Mouse (Mus musculus) bone marrow macrophage, adult 2 months (primary cell): Measurements from ENCODE around the gene Fcer1g.

Experiments
- CTCF ChIP-seq: IDR thresholded peaks from 2 replicates; pipeline ENCODE4 v1.5.1; 2012; ENCODE audit warnings: low read depth, mild to moderate bottlenecking, low read length, moderate library complexity
- POLR2A ChIP-seq: IDR thresholded peaks from 2 replicates; pipeline ENCODE4 v1.6.1; 2012; ENCODE audit warnings: mild to moderate bottlenecking, low read depth, low read length, borderline replicate concordance

DNA sequence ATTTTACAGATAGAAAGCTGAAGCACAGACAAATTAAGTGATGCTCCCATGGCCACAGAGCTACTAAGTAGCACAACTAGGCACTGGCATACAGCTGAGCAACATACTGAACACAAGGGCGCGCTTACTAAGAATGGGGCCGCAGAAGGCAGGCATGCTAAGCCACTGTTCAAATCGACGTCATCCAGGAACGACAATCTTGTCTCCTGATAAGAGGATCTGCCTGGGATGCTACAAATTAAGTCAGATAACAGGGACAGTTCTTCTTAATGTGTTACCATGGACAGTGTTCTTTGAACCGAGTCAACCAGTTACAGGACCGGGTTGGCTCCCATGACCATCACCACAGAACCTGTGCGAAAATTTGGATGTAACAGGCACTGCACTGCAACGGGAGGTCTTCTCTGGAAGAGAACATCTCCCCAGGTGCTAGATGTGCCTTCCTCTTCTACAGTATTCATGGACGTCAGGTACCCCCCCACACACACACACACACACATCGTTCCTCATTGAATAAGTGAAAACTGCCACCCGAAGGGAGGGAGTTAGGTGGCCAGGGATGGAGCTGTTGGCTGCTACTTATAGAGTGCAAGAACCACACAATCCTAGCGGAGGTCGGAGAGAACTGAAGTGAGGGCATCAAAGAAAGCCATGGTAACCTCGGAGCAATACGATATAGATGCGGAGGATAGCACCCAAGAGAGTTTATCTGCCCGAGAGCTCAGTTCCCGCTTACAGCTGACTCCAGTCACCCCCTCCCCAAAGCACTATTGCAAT is 38.9 kb downstream of the Fcer1g start:
- TF ChIP-seq POLR2A (no peak), CTCF (no peak)
